Mouse (Mus musculus): ENCODE results near the gene Cdhr4. TPM values are rescaled to one million over a fixed set of nuclear protein-coding genes. Genes with fewer than 3 reads are reported as not detected.

Gene Cdhr4
- polyA plus RNA-seq, 1 experiment from 2014 or later, result 2.2 TPM

DNA sequence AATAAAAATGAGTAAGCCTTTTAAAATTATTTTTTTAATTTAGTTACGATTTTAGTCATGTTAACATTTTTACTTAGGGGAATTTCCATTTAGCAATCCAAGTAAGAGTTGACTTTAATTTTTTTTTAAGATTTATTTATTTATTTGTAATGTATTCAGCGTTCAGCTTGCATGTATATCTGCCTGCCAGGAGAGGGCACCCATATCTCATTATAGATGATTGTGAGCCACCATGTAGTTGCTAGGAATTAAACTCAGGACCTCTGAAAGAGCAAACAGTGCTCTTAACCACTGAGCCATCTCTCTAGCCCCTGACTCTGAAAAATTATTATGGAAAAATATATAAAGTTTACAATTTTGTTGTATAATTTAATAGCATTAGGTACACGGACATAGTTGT is 34.3 kb downstream of the Cdhr4 start:
- 94% methylated on average over 3 of the region's 3 CpGs for WGBS
- no peaks in the 10 kb centered on the region for H3K4me1 ChIP-seq (replicated peaks; ENCODE audit: control insufficient read depth, insufficient read depth, low read length)
- no peak overlapping the region for H3K4me2 ChIP-seq (replicated peaks)
- H3K27me3 ChIP-seq (ENCODE audit: control insufficient read depth, insufficient read depth, low read length), result no peaks in the 10 kb centered on the region
- H3K9ac ChIP-seq, result no peak overlapping the region
- peaks cover 50% of the 10 kb centered on the region for H3K36me3 ChIP-seq (replicated peaks; ENCODE audit: control insufficient read depth, insufficient read depth)
- ATAC-seq (ENCODE audit: low FRiP score) (no peak), DNase-seq (ENCODE audit: low spot score) (no peak)
- no peak overlapping the region for H3K27ac ChIP-seq
- no peak overlapping the region for H3K4me3 ChIP-seq (replicated peaks; ENCODE audit: low read length)
- no peaks in the 10 kb centered on the region for H3K9me3 ChIP-seq (ENCODE audit: control insufficient read depth, low read length)

- H3K4me1 ChIP-seq (replicated peaks; ENCODE audit: control insufficient read depth, insufficient read depth, low read length), result no peaks in the 10 kb centered on the region
- H3K27ac ChIP-seq, result no peak overlapping the region
- H3K36me3 ChIP-seq (replicated peaks; ENCODE audit: control insufficient read depth, insufficient read depth), result peaks cover 61% of the 10 kb centered on the region
- no peak overlapping the region for H3K9ac ChIP-seq
- H3K9me3 ChIP-seq (ENCODE audit: control insufficient read depth, low read length), result no peaks in the 10 kb centered on the region
- DNase-seq (ENCODE audit: low spot score) (no peak), ATAC-seq (ENCODE audit: low FRiP score) (no peak)
- H3K4me3 ChIP-seq (replicated peaks; ENCODE audit: low read length), result no peak overlapping the region
- no peaks in the 10 kb centered on the region for H3K27me3 ChIP-seq (ENCODE audit: control insufficient read depth, insufficient read depth, low read length)
- WGBS, result 96% methylated on average over 3 of the region's 3 CpGs
- H3K4me2 ChIP-seq (replicated peaks), result no peak overlapping the region
These were observed 35.6 kb downstream of the Cdhr4 start for GRCm38 (mm10) chr9:108027867-108028266.

DNA sequence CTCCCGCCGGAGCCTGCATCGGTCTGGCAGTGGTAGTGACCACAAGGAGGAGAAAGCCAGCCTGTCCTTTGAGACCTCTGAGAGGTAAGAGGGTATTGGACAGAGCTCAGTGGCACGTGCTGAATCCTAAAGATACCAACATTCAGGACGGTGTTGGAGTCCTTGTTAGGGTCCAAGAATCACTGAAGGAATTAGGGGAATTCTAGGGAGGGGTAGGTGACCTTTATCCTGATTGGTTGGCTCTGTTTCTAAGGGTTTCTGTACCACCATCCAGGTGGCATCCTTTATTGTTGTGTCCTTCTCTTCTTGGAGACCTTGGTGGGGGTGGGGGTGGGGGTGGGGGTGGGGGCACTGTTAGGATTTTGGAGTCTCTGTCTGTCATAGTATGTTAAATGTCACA is 39.8 kb downstream of the Cdhr4 start:
- no peaks in the 10 kb centered on the region for H3K27me3 ChIP-seq (ENCODE audit: control insufficient read depth, insufficient read depth, low read length)
- H3K4me3 ChIP-seq (replicated peaks; ENCODE audit: low read length), result no peak overlapping the region
- no peaks in the 10 kb centered on the region for H3K9me3 ChIP-seq (ENCODE audit: control insufficient read depth, low read length)
- no peak overlapping the region for H3K27ac ChIP-seq
- 95% methylated on average over 5 of the region's 5 CpGs for WGBS
- H3K4me1 ChIP-seq (replicated peaks; ENCODE audit: control insufficient read depth, insufficient read depth, low read length), result no peaks in the 10 kb centered on the region
- no peak overlapping the region for H3K4me2 ChIP-seq (replicated peaks)
- no peak overlapping the region for H3K9ac ChIP-seq
- ATAC-seq (ENCODE audit: low FRiP score) (no peak), DNase-seq (ENCODE audit: low spot score) (no peak)
- peaks cover 62% of the 10 kb centered on the region for H3K36me3 ChIP-seq (replicated peaks; ENCODE audit: control insufficient read depth, insufficient read depth)

GRCm38 (mm10) chr9:108035331-108036156 is 43.2 kb downstream of the Cdhr4 start:
- 96% methylated on average over 2 of the region's 2 CpGs for WGBS
- H3K36me3 ChIP-seq (replicated peaks; ENCODE audit: control insufficient read depth, insufficient read depth), result peaks cover 65% of the 10 kb centered on the region
- no peaks in the 10 kb centered on the region for H3K9me3 ChIP-seq (ENCODE audit: control insufficient read depth, low read length)
- no peak overlapping the region for H3K4me2 ChIP-seq (replicated peaks)
- no peaks in the 10 kb centered on the region for H3K4me1 ChIP-seq (replicated peaks; ENCODE audit: control insufficient read depth, insufficient read depth, low read length)
- H3K27me3 ChIP-seq (ENCODE audit: control insufficient read depth, insufficient read depth, low read length), result no peaks in the 10 kb centered on the region
- no peak overlapping the region for H3K4me3 ChIP-seq (replicated peaks; ENCODE audit: low read length)
- no peak overlapping the region for H3K9ac ChIP-seq
- no peak overlapping the region for H3K27ac ChIP-seq
- DNase-seq (ENCODE audit: low spot score) (no peak), ATAC-seq (ENCODE audit: low FRiP score) (no peak)

DNA sequence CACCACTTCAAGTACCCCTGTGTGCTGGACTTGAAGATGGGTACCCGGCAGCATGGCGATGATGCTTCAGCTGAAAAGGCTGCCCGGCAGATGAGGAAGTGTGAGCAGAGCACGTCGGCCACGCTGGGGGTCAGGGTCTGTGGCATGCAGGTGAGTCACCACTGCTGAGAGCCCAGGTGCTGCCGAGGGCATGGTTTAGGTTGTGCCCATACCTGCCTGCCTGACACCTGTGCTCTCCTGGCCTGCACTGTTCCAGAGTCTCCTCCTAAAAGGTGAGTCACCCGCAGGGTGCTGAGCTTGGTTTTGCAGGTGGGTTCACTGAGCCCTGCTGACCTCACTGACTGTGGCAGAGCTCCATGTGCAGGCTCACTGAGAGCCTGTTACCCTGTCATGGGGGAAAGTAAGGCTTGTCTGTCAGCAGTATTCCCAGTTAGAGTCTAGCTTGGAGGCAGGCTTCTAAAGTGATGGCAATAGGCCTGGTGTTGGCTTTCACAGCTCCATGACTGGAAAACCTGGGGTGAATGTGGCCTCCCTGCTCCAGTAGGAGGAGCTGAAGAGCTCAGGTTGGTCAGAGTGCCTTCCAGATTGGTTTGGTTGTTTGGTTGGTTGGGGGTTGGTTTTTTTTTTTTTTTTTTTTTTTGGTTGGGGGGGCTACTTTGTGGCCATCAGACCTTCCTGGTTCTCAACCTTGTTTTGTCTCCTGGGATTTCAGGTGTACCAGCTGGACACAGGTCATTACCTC is 52.6 kb downstream of the Cdhr4 start:
- no peak for DNase-seq (ENCODE audit: low spot score)
- Histone ChIP-seq H3K9ac (no peak overlapping the region), H3K4me3 (replicated peaks; ENCODE audit: low read length) (no peak overlapping the region), H3K27me3 (ENCODE audit: control insufficient read depth, insufficient read depth, low read length) (no peaks in the 10 kb centered on the region), H3K27ac (no peak overlapping the region), H3K36me3 (replicated peaks; ENCODE audit: control insufficient read depth, insufficient read depth) (peaks cover 64% of the 10 kb centered on the region), H3K9me3 (ENCODE audit: control insufficient read depth, low read length) (no peaks in the 10 kb centered on the region), H3K4me1 (replicated peaks; ENCODE audit: control insufficient read depth, insufficient read depth, low read length) (peaks cover 6% of the 10 kb centered on the region), H3K4me2 (replicated peaks) (no peak overlapping the region)
- WGBS, result 95% methylated on average over 8 of the region's 8 CpGs
- no peak for ATAC-seq (ENCODE audit: low FRiP score)

GRCm38 (mm10) chr9:108046582-108046981 is 54.3 kb downstream of the Cdhr4 start:
- Histone ChIP-seq H3K4me2 (replicated peaks) (no peak overlapping the region), H3K27me3 (ENCODE audit: control insufficient read depth, insufficient read depth, low read length) (no peaks in the 10 kb centered on the region), H3K36me3 (replicated peaks; ENCODE audit: control insufficient read depth, insufficient read depth) (peaks cover 60% of the 10 kb centered on the region), H3K9me3 (ENCODE audit: control insufficient read depth, low read length) (no peaks in the 10 kb centered on the region), H3K9ac (no peak overlapping the region), H3K27ac (no peak overlapping the region), H3K4me1 (replicated peaks; ENCODE audit: control insufficient read depth, insufficient read depth, low read length) (peaks cover 8% of the 10 kb centered on the region), H3K4me3 (replicated peaks; ENCODE audit: low read length) (no peak overlapping the region)
- DNase-seq (ENCODE audit: low spot score) (no peak), ATAC-seq (ENCODE audit: low FRiP score) (no peak)
- 88% methylated on average over 4 of the region's 4 CpGs for WGBS

- DNase-seq (ENCODE audit: low spot score) (no peak), ATAC-seq (ENCODE audit: low FRiP score) (no peak)
- Histone ChIP-seq H3K4me3 (replicated peaks; ENCODE audit: low read length) (peak overlapping the region; percentile 57), H3K4me1 (replicated peaks; ENCODE audit: control insufficient read depth, insufficient read depth, low read length) (peaks cover 8% of the 10 kb centered on the region), H3K36me3 (replicated peaks; ENCODE audit: control insufficient read depth, insufficient read depth) (peaks cover 52% of the 10 kb centered on the region), H3K9ac (peak overlapping the region; percentile 58; the same call in 1 of the 2 replicates), H3K4me2 (replicated peaks) (peak overlapping the region; percentile 80), H3K27me3 (ENCODE audit: control insufficient read depth, insufficient read depth, low read length) (no peaks in the 10 kb centered on the region), H3K27ac (peak overlapping the region; percentile 60), H3K9me3 (ENCODE audit: control insufficient read depth, low read length) (no peaks in the 10 kb centered on the region)
- 54% methylated on average over 17 of the region's 17 CpGs for WGBS
These were observed 55.6 kb downstream of the Cdhr4 start for GRCm38 (mm10) chr9:108047601-108048565.

GRCm38 (mm10) chr9:108048566-108048955 is 56.3 kb downstream of the Cdhr4 start:
- Histone ChIP-seq H3K4me1 (replicated peaks; ENCODE audit: control insufficient read depth, insufficient read depth, low read length) (peaks cover 13% of the 10 kb centered on the region), H3K9me3 (ENCODE audit: control insufficient read depth, low read length) (no peaks in the 10 kb centered on the region), H3K27me3 (ENCODE audit: control insufficient read depth, insufficient read depth, low read length) (no peaks in the 10 kb centered on the region), H3K27ac (peak overlapping the region; percentile 60), H3K9ac (peak overlapping the region; percentile 58), H3K4me2 (replicated peaks) (peak overlapping the region; percentile 80), H3K36me3 (replicated peaks; ENCODE audit: control insufficient read depth, insufficient read depth) (peaks cover 48% of the 10 kb centered on the region), H3K4me3 (replicated peaks; ENCODE audit: low read length) (peak overlapping the region; percentile 57)
- ATAC-seq (ENCODE audit: low FRiP score), result peak; percentile 32; the same call in 1 of the 2 replicates
- WGBS, result 1% methylated on average over 19 of the region's 19 CpGs
- peak; percentile 28 for DNase-seq (ENCODE audit: low spot score)

All from hindbrain, embryonic 14.5 days (tissue).